Mouse (Mus musculus): ENCODE measurements at regions not wholly inside any gene's neighbourhood (a gene's known extent, or its start where the extent isn't known, plus 50 kb on each side); places are given as distances from the start of the nearest gene placed in this dataset.

- no peak for TF ChIP-seq CTCF (IDR thresholded peaks at IDR 0.05; ENCODE audit: borderline replicate concordance, control insufficient read depth, extremely low read depth, insufficient read depth, low read length, poor library complexity)
- TF ChIP-seq POLR2A (IDR thresholded peaks at IDR 0.05; ENCODE audit: control insufficient read depth, extremely low read depth, insufficient read depth, low read length, poor library complexity) = no peak
Observed at GRCm38 (mm10) chr1:94217407-94217806, 165.1 kb upstream of the Pdcd1 start.

All from thymus, adult 2 months (tissue).